Mouse (Mus musculus): Measurements from ENCODE around the gene Zmiz1.

- no peak for TF ChIP-seq POLR2A (IDR thresholded peaks at IDR 0.05; ENCODE audit: borderline replicate concordance, insufficient read depth, low read length)
- TF ChIP-seq CTCF (IDR thresholded peaks at IDR 0.05; ENCODE audit: borderline replicate concordance, insufficient read depth, low read depth, low read length): no peak
Measured at GRCm38 (mm10) chr14:25458111-25459015, 622 bp upstream of the Zmiz1 start.

All from cerebellum, adult 2 months (tissue).